Mouse (Mus musculus): Measurements from ENCODE around the gene Prdm11.

DNA sequence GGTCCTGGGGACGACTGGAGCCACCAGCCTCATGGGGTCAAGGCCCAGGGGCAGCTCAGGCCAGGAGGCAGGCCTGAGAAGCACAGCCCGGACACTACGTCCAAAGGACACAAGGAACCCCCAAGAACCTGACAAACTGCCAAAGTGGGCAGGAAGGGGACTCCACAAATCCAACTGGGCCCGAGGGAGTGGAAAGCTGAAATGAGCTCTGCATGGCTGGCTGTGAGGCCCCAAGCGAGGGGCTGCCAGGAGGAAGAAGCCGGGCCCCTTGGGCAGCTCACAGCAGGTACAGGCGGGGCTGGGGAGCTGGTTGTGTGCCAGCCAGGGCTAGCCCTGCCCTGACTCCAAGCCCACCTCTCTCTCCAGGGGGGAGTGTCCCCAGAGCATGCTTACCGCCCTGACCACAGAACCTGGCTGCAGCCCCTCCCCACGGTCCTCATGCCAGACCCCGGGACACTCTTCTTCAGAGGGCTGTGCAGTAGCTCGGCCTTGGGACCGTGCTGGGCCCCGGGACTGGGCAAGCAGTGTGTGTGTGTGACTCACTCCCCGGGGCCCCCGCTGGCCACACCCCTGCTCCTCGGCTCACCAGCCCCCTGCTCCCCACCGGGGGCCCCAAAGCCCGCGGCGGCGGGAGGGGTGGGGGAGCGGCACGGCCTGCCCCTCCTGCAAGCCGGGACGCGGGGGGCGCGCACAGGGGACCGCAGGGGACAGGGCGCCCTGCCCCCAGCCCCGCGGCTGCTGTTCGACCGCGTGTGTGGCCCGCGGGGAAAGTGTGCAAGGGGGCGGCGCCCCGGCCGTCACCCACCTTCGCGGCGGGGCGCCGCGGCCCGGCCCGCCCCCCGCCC, 31.7 kb downstream of the Prdm11 start:
- no peak for TF ChIP-seq POLR2A (IDR thresholded peaks at IDR 0.05; ENCODE audit: low read depth, low read length)
- no peak for TF ChIP-seq CTCF (IDR thresholded peaks at IDR 0.05; ENCODE audit: extremely low read depth, insufficient read depth, insufficient read length, insufficient replicate concordance)
